Mouse (Mus musculus): Measurements from ENCODE around the gene S1pr4.

- TF ChIP-seq CTCF (conservative IDR thresholded peaks at IDR 0.05; ENCODE audit: low read length) = no peak
- TF ChIP-seq NANOG (IDR thresholded peaks at IDR 0.05; ENCODE audit: borderline replicate concordance, low read length) = no peak
- TF ChIP-seq POU5F1 (IDR thresholded peaks at IDR 0.05; ENCODE audit: borderline replicate concordance, low read length) = no peak
Measured at GRCm38 (mm10) chr10:81523570-81523969, 23.6 kb upstream of the S1pr4 start.

Measured in E14TG2a.4 (cell line).